7 mouse cellular contexts compared by ENCODE assay signal in the genomic region with DNA sequence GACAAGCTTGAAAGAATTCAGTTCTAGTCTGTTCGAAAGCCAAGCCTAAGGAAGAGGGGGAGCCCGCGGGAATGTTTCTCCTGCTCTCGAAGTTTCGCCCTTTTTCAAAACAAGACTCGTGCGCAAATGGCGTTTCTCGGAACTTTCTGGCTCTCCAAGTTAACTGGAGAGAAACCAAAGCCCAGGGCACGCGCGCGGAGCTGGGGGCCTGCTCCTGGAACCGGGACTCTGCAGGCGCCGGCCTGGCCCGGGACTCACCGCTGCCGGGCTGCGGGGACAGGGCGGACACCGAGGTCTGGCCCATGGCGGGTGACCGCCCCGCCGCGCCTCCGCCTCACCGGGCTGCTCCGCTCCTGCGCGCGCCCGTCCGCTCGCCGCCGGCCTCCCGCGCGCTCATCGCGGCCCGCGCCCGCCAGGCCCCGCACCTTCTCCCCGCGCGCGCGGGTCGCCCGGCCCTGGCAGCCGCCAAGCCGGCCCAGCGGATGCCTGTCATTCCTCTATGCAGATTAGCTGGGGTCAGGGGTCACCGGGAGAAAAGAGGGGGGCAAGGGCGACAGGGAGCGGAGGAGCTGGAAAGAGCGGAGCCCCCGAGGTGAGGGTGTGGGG.
DNase-seq lines count a peak whose midpoint lies in the region; ATAC-seq and TF ChIP-seq lines count a peak whose summit lies in the region.

No protein-coding gene starts in this region.

- no peaks in the 10 kb centered on the region; the same call in 1 of the 2 replicates for H3K4me1 ChIP-seq in cortical plate, adult 2 months (ENCODE audit: control insufficient read depth, insufficient read depth, low read length)
- no peaks in the 10 kb centered on the region for H3K4me1 ChIP-seq in hindbrain, postnatal 0 days (ENCODE audit: insufficient read depth, low read length)
- H3K4me1 ChIP-seq in megakaryocyte, embryonic 14.5 days = peaks cover 21% of the 10 kb centered on the region

- DNase-seq in adrenal gland, postnatal 25 days = peak; percentile 68
- DNase-seq in gastrocnemius, postnatal 14 days = peak; percentile 75
- DNase-seq in hindbrain, postnatal 0 days (ENCODE audit: low spot score) = peak; percentile 66
- DNase-seq in left cerebral cortex, postnatal 25 days (ENCODE audit: low spot score in 2 of 2) = peak; percentile 22 to 26
- DNase-seq in right cerebral cortex, postnatal 25 days = peak; percentile 47

- peak overlapping the region; percentile 70 for H3K9ac ChIP-seq in hindbrain, postnatal 0 days (replicated peaks; ENCODE audit: low read length)

- ATAC-seq in hindbrain, postnatal 0 days = peak; percentile 91

- peak overlapping the region; percentile 45 for H3K4me3 ChIP-seq in cortical plate, adult 2 months (ENCODE audit: insufficient read depth, low read length)
- peak overlapping the region; percentile 81 for H3K4me3 ChIP-seq in hindbrain, postnatal 0 days (ENCODE audit: low read length)
- peak overlapping the region; percentile 92 for H3K4me3 ChIP-seq in megakaryocyte, embryonic 14.5 days (replicated peaks)

- no peak for TF ChIP-seq POLR2A in cortical plate, adult 2 months (IDR thresholded peaks at IDR 0.05; ENCODE audit: extremely low read depth, insufficient read depth, low read length)

- under 1% methylated on average over 43 of the region's 62 CpGs for WGBS in hindbrain, postnatal 0 days

- no peaks in the 10 kb centered on the region for H3K27me3 ChIP-seq in hindbrain, postnatal 0 days (ENCODE audit: insufficient read depth, low read length)
- peaks cover 2% of the 10 kb centered on the region for H3K27me3 ChIP-seq in megakaryocyte, embryonic 14.5 days (replicated peaks)

- intact Hi-C loops in gastrocnemius, postnatal 14 days (cut with DNase I; ENCODE audit: low total_unique reads) = no loop called here
- intact Hi-C loops in left cerebral cortex, postnatal 25 days (cut with DNase I) = no loop called here

- no peak overlapping the region for H3K27ac ChIP-seq in cortical plate, adult 2 months (ENCODE audit: insufficient read depth, low read length)
- H3K27ac ChIP-seq in hindbrain, postnatal 0 days = peak overlapping the region; percentile 74

- no peaks in the 10 kb centered on the region for H3K9me3 ChIP-seq in hindbrain, postnatal 0 days (ENCODE audit: low read length)
- H3K9me3 ChIP-seq in megakaryocyte, embryonic 14.5 days = no peaks in the 10 kb centered on the region

- H3K4me2 ChIP-seq in hindbrain, postnatal 0 days (ENCODE audit: low read depth, low read length) = peak overlapping the region; percentile 92

- no peak for TF ChIP-seq CTCF in cortical plate, adult 2 months (IDR thresholded peaks at IDR 0.05; ENCODE audit: extremely low read depth, insufficient read depth, low read length)
- TF ChIP-seq CTCF in hindbrain, postnatal 0 days (IDR thresholded peaks at IDR 0.05; ENCODE audit: low read depth) = no peak

- H3K36me3 ChIP-seq in hindbrain, postnatal 0 days (ENCODE audit: insufficient read depth, low read length) = no peaks in the 10 kb centered on the region
- no peaks in the 10 kb centered on the region for H3K36me3 ChIP-seq in megakaryocyte, embryonic 14.5 days (replicated peaks; ENCODE audit: low read length)

Comparison
In these comparisons a context has a peak if more than half of its experiments do, and no peak if none do; other contexts are left out.
1. DNase-seq: peak in every context shown above with its lines; median percentile 75 in gastrocnemius, postnatal 14 days; 68 in adrenal gland, postnatal 25 days; 66 in hindbrain, postnatal 0 days; 47 in right cerebral cortex, postnatal 25 days; 24 in left cerebral cortex, postnatal 25 days.